Mouse (Mus musculus): ENCODE measurements around the gene Fiz1. TPM values are rescaled to one million over a fixed set of nuclear protein-coding genes. Genes with fewer than 3 reads are reported as not detected.
"Not testable (repeated sequence)": the region's sequence is repeated elsewhere in the genome, so short reads cannot be mapped to it uniquely, and the experiment has no call there.

Gene Fiz1
- total RNA-seq, 2 experiments from 2014 or later = 21.6 to 25.6 TPM

DNA sequence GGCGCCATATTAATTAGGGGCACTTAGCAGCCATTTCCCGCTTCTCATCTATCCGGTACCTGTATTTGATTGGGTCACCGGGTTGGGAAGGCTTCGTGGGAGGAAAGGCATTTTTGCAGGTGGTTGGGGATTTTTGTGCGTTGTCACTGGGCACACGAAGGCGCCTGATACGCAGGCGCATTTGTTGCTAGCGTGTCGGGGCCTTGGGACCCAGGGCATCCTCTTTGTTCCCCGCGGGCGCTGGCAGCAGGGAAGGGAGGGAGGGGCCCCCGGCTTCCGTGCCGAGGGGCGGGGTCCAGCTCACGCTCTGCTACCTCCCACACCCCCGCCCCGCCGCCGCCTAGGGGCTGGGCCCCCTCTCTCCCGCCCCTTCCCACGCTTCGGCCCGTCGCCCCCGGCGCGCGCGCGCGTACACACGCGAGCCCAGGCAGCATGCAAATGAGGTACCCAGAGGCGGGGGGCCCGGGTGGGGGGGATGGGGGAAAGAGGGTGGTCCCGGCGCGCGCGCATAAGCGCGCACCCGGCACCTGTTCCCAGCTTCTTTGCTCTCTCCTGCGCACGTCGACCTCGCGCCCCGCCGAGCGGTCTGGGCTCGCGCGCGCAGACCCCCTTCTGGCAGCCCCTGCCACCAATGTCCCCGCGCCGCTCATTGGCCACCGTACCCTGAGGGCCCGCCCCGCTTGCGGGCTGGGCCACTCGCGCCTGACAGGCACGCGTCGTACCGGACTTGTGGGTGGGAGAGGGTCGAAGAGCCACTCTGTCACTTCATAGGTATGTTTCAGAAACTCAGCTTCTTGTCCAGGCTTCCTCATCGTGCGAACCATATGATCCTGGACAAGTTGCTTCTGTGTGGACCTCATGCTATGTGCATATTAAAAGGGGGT, 863 bp upstream of the Fiz1 start, which contains the start of gene Gm44973:
Gene Gm44973 (plus strand): TSS at position 379 of the 884 bp plus-strand sequence.
- intact Hi-C loops (cut with DNase I) = loop anchor here (2.0 to 10.0 kb wide), 2 partner anchors 45 to 1269 kb away; partner anchors contain the start of gene Zfp667
- DNase-seq = peak; percentile 94 to 95

DNA sequence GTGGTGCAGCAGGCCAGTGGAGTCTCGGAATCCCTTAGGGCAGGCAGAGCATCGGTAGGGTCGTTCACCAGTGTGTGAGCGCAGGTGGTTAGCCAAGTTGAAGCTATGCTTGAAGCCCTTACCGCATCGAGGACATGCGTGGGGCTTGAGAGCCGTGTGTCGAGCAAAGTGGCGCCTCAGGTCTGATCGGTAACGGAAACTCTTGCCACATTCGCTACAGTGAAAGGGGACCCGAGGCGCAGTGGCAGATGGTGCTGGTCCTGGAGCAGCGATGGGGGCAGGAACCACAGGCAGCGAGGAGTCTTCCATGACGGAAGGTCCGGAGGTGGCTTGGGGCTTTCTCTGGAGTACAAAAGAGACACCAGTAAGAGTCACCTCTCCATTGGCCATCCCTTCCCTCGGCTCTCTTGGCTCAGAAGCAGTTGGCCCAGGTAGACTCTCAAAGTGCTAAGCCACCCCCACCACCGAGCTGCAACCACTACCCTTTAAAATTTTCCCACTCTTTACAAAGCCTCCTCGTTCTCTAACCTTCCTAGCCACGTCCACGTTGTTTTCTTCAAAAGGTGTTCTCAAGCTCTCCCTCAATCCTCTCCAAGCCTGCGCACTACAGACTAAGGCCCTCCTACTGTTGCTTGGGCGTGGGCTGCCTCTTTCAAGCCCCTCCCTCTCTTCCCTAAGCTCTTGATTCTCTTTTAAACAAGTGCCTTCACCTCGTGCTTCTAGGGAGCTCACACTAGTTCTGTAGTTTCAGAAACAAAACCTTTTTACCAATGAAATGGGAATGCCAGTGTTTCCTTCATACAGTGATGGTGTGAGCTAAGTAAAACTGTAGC, 1.6 kb downstream of the Fiz1 start:
- intact Hi-C loops (cut with DNase I) = loop anchor here (5.0 to 10.0 kb wide), 2 partner anchors 201 to 1272 kb away; partner anchors contain the start of genes Ube2s and Zfp667
- no peak for DNase-seq

- intact Hi-C loops (cut with DNase I) = no loop called here
- no peak for DNase-seq
These were observed 6.3 kb downstream of the Fiz1 start for GRCm38 (mm10) chr7:5008229-5008628.

GRCm38 (mm10) chr7:5002876-5003275, 11.6 kb downstream of the Fiz1 start:
- intact Hi-C loops (cut with DNase I) = not testable (repeated sequence)

DNA sequence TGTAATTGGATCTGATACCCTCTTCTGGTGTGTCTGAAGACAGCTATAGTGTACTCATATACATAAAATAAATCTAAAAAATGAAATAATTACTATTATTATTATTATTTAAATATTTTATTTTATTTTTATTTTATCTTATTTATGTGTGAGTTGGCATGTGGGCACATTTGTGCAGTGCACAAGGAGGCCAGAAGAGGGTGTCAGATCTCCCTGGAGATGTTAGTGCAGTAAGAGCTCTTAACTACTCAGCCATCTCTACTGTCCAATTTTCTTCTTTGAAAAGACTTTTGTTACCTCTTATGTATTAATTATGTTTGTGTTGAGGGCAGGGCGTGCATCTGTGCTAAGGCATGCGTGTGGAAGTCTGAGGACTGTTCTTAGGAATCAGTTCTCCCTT, 14.6 kb downstream of the Fiz1 start:
- DNase-seq = no peak
- intact Hi-C loops (cut with DNase I) = no loop called here

More at GRCm38 (mm10) chr7:5002876-5003275, 11.6 kb downstream of the Fiz1 start:
- DNase-seq = not testable (repeated sequence)

DNA sequence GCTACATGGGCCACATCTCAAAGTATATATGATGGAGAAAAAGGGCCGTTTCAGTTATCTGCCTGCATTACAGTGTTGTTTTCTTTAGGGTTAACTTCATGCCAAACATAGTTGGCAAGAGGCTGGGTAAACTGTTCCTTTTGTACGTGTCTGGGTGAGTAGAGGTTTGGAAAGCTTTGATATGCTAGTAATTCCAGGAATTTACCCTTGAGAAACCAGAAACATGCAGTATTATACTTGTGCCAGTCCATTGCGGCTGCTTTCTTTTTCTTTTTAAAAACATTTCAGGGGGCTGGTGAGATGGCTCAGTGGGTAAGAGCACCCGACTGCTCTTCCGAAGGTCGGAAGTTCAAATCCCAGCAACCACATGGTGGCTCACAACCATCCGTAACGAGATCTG, 17.6 kb downstream of the Fiz1 start:
- intact Hi-C loops (cut with DNase I) = loop anchor here (2.0 kb wide), 2 partner anchors 14 to 54 kb away; partner anchors contain the start of gene Zfp580

GRCm38 (mm10) chr7:4996003-4996895, 18.2 kb downstream of the Fiz1 start, which contains the start of gene Zfp579:
Zfp579 (minus strand) TSS chr7:4996158.
- peak; percentile 94 to 97 for DNase-seq
- intact Hi-C loops (cut with DNase I) = loop anchor here (2.0 kb wide), 2 partner anchors 15 to 55 kb away; partner anchors contain the start of gene Zfp580

More for the DNA sequence above, 17.6 kb downstream of the Fiz1 start:
- DNase-seq = no peak

- intact Hi-C loops (cut with DNase I) = loop anchor here (2.0 kb wide), 2 partner anchors 15 to 55 kb away; partner anchors contain the start of gene Zfp580
- no peak for DNase-seq
These were observed 19.1 kb downstream of the Fiz1 start for GRCm38 (mm10) chr7:4995268-4996002.

DNA sequence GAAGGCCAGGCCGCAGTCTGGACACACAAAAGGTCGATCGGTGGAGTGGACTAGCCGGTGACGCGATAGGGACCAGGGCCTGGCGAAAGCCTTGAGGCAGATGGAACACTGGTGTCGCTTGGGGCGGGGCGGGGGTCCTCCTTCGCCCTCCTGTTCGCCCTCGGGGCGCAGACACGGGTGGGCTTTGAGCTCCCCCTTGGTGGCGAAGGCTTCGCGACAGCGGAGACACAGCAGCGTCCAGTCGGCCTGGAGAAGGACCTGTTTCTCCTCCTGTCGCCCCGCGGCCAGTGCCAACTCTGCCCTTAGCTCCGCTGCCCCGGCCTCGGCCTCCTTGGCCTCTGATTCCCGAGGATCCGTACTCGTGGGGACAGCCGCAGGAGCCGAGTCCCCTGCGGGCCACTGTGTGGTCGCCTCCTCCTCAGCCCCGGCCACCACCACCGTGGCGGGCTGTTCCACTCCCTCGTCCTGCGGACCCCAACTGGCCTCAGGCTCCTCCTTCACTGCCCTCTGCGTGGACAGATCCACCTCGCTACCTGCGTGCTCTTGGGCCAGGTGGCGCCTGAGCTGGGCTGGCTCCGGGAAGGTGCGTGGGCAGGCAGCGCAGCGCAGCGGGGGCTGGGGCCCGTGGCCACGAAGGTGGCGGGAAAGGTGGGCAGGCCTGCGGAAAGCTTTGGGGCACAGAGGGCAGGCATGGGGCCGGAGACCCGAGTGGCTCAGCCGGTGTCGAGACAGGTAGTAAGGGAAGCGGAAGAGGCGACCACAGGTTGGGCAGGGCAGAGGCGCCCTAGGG, 20.3 kb downstream of the Fiz1 start:
- intact Hi-C loops (cut with DNase I) = no loop called here
- no peak for DNase-seq

- no peak for DNase-seq
- intact Hi-C loops (cut with DNase I) = no loop called here
These were observed 21.0 kb downstream of the Fiz1 start for GRCm38 (mm10) chr7:4993347-4993998.

GRCm38 (mm10) chr7:4988250-4988649, 26.2 kb downstream of the Fiz1 start:
- intact Hi-C loops (cut with DNase I) = no loop called here

GRCm38 (mm10) chr7:4976832-4977231, 37.7 kb downstream of the Fiz1 start:
- intact Hi-C loops (cut with DNase I) = no loop called here
- no peak for DNase-seq

More at GRCm38 (mm10) chr7:4988250-4988649, 26.2 kb downstream of the Fiz1 start:
- DNase-seq = no peak

- DNase-seq = no peak
- intact Hi-C loops (cut with DNase I) = no loop called here
These were observed 39.0 kb downstream of the Fiz1 start for GRCm38 (mm10) chr7:4975455-4975854.

DNA sequence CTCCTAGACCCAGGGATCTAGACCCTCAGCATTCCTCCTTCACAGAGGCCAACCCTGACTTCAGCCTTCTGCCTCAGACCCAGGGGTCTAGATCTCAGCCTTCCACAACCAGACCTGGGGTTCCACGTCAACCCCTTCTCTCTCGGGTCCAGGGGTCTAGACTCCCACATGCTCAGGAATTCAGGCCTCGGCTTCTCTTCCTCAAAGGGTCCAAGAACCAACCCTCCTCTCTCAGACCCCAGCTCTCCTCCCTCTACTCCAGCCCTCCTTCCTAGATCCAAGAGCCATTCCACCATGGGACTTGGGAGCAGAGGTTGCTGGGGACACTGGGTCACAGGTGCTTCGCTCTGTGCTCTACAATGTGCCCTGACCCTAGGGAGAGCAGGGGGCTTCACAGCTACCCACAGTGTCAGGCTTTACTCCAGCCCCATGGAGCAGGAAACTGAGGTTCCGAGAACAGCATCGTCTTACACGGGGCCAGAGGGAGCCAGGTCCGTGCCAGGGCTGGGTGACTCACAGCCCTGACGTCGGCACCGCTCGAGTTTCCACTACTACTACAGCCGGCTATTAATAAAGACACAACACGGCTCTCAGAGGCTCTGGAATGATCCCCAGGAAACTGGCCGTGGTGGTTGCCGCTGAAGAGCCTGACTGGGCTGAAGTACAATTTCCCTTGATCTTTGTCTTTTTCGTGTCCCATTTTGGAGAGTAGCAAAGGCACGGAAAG, 42.0 kb downstream of the Fiz1 start:
- intact Hi-C loops (cut with DNase I) = no loop called here
- DNase-seq = peak; percentile 83 to 86

- DNase-seq = peak; percentile 46 to 55
- intact Hi-C loops (cut with DNase I) = no loop called here
These were observed 42.8 kb downstream of the Fiz1 start for GRCm38 (mm10) chr7:4971710-4972109.

GRCm38 (mm10) chr7:4971068-4971467, 43.4 kb downstream of the Fiz1 start, which contains the start of gene Sbk3:
Sbk3 (minus strand) TSS chr7:4971168.
- intact Hi-C loops (cut with DNase I) = no loop called here
- DNase-seq = no peak

DNA sequence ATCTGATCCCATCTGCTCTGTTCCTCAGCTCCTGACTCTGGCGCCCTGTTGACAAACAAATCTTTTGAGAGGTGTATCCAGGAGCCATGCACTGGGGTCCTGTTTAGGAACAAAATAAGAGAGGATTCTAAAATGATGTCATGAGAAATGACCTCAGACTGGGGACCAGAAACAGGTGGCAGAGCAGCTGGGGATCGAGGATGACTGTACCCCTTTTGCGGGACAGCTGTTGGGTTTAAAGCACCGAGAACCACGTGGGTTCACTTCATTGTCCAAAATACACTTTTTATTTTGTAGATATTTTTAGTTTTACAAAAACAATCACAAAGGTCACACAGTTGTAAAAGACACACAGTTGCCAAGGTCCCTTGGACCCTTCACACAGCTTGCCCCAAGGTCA, 49.5 kb downstream of the Fiz1 start:
- intact Hi-C loops (cut with DNase I) = no loop called here

More for the DNA sequence above, 49.5 kb downstream of the Fiz1 start:
- DNase-seq = no peak

Measured in heart, postnatal 10 days (tissue).